Mouse (Mus musculus) monocyte, adult 2 months (primary cell): ENCODE measurements around the gene Tbc1d13.
"Not testable (repeated sequence)": the region's sequence is repeated elsewhere in the genome, so short reads cannot be mapped to it uniquely, and the experiment has no call there.

Source experiments
- DNase-seq, 2 experiments: peaks; one replicate each; pipeline ENCODE4 v3.0.0; 2022; ENCODE audit warnings: low spot score in 2 of 2, low read depth in 1 of 2

Tbc1d13 gene

DNA sequence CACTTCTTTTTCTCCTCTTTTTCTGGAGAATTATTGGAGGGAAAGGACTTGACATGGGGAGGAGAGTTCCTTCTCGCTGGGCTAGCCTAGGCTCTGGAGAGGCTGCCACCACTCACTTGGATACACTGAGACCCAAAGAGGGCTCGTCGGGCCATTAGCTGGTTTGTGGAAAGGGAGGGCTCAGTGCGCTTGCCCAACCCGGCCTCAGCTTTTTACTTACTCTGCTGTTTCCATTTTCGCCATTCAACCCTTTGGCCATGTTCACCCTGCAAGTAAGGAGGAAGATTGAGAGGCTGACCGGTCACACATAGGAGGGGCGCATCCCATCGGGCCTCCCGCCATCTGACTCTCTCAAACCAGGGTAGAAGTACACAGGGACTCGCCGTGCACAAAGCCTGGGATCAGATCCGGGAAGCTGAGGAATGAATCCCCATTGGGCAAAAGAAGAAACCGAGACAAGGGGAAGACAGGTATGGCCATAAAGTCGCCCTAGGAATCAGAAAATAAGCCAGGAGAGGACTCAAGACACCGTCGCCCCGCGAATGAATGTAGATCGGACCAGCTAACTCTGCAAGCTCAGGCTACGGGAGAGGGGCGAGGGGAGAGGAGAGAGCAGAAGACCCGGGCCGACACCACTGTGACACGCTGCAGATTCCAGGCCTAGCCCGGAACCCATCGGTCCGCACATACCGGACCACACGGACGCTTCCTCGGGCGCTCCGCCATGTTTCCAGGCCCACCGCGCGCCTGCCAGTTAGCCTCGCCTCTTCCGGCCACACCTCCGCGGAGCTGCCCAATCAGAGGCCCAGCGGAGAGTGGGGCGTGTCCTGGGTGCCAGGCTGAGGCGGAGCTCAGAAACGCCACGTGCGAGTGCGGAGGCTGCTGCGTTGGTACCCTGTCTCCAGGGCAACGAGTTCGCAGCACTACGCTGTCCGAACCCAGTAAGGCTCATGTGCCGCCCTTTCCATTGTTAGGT, 44.4 kb downstream of the Tbc1d13 start, which contains the start of gene Spout1:
Gene Spout1, minus strand, starts transcription at position 760 of the 976 bp plus-strand sequence.
- DNase-seq: peak; percentile 90 to 92

DNA sequence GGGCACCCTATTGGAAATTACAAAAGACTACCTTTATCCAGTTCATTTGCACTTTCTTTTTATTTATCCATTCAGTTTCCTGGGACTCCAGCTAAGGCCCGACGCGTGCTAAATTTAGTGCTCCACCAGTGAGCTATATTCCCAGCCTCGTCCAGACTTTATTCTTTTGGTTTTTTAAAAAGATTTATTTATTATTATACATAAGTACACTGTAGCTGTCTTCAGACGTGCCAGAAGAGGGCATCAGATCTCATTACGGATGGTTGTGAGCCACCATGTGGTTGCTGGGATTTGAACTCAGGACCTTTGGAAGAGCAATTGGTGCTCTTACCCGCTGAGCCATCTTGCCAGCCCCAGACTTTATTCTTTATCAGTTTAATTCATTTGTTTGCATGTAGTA, 45.2 kb downstream of the Tbc1d13 start:
- DNase-seq: not testable (repeated sequence)

DNA sequence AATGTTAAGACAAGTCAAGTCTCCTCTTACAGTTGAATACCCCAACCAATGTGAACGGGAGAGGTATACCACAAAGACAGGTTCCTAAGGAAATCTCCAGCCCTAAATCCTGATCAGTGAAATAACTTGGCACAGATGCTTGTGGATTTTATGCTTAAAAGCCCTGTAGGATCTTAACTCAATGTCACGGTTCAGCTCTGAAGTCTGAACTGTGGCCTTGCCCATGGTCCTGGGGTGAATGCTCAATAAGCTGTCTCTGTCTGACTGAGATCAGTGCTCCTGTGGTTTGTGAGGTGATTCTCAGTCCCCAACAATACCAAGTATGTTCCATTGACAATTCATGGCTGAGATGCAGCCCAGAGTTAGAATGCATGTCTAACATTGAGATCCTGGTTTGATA, 48.9 kb downstream of the Tbc1d13 start:
- DNase-seq: no peak

DNA sequence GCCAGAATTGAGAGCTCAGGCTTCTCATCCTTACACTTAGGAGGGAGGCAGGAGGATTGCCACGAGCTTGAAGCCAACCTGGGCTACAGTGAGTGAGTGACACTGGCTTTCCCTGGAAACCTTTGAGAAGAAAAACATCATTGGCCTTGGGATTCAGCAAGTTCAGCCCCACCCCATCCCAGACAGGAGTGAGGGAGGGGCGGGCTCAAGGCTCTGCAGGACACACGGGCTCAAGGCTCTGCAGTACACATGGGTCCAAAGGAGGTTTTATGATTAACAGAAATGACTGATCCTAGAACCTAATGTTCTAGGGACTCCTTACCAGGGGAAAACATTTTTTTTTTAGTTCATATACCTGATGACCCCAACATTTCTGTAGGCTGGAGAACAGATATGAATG, 50.2 kb downstream of the Tbc1d13 start:
- DNase-seq: no peak

DNA sequence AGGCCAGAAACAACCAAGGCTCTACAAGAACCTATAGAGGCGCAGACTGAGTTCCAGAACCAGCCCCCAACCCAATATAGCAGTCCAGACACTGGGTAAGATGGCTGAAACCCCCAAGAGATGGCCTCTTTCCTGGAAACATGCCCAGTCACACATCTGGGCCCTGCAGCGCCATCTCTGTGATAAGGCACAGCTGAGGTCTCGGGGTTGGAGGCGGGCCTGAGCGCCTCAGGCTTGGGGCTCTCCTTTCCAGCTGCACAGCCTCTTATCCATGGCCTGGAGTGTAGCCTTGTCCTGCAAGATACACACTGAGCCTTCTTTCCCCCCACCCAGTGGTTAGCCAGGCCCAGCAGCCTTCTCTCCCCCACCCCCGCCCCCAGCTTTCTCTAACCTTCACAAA, 51.7 kb downstream of the Tbc1d13 start:
- DNase-seq: no peak

DNA sequence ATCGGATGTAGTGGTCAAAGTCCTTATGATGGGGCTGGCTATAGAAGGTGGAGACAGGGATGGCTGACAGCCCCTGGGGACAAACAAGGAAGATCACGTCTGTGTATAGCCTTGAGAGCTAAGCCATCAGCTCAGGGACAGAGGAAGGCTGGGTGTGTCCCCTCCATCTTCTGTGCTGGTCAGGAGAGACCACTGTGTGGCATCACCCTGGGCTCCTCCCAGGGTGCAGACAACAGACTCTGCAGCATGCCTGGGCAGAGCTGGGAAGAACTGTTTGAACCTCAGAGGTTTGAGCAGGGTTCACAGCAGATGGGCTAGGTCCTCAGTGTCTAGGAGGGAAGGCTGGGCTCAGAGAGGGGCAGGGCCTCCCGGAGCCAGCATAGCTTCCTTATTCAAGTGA, 52.1 kb downstream of the Tbc1d13 start:
- DNase-seq: no peak

DNA sequence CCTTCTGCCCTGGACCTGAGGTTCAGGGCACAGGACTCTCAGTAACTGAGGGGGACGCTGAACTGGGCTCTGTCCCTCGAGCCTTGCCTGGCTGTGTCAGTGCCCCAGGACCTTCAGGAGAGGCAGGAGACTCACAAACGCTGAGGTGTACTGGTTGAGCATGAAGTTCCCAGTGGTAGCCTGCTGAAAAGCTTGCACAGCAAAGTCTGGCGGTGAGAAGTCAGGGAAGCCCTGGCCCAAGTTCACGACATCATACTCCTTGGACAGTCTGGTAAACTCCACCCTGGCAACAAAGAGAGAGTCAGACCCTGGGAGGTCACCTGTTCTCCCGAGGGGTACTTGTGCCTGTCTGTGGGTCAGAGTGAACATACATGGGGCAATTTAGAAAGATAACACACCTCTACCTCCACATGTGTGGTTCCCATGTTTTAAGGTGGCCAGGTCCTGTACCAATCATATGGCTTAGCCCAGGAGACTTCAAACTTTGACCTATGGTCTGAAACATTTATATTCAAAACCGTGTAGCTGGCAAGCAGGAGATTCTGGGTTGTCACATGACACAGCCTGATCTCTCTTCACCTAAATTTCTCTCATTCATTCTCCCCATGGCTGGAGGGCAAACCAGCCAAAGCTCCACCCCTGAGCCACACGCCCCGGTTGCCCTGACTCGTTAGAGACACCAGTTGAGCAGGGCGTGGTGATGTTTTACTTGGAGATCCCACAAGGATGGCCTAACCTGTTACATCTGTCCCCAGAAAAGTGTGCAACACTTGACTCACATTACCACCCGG, 58.4 kb downstream of the Tbc1d13 start:
- DNase-seq: no peak

DNA sequence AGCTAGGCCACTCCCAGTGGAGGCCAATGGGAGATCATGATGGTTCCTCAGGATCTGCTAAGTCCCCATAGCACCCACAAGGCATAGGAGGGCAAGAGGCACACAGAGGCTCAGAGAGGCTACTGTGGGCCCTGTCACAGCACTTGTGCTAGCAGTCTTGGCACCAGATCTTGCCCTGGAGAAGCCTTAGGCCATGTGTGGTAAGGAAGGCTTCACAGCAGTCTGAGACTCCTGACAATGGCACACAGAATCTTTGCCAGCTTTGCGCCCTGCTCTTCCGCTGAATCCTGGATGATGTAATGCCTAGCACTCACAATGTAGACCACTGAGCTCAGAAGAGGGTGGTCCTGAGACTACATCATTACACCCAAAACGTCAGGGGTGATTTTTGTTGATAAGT, 61.1 kb downstream of the Tbc1d13 start:
- DNase-seq: no peak

DNA sequence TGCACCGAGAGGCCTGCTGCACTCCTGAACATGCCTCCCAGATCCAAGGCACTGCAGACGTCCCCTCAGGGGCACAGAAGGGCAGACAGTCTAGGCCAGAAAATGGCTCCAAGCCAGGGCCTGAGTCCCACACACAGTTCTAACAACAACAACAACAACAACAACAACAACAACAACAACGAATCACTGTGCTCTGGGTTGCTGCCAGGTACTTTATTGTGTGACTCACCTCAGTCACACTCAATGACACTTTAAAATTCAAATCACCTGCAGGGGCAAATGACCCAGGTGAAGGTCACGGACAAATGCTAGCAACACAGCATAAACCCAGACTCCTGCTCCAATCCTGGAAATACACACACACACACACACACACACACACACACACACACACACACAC, 64.5 kb downstream of the Tbc1d13 start:
- DNase-seq: no peak

DNA sequence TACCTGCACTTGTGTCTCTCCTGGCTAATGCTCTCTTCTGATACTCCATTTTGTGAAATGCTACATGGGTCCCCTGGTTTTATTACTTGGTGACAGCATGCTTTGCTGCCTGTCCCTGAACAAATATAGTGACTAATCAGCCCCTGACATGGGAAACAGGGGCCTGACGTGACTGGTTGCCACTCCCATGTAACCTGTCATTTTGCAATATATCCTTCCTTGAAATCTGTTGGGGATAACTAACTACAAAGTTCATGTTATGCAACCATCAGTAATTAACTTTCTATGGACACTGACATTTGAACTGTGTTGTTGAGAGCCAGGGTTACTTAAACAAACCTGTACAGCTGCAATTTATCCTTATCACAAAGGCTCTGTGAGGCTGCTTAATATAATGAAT, 66.4 kb downstream of the Tbc1d13 start:
- no peak for DNase-seq

DNA sequence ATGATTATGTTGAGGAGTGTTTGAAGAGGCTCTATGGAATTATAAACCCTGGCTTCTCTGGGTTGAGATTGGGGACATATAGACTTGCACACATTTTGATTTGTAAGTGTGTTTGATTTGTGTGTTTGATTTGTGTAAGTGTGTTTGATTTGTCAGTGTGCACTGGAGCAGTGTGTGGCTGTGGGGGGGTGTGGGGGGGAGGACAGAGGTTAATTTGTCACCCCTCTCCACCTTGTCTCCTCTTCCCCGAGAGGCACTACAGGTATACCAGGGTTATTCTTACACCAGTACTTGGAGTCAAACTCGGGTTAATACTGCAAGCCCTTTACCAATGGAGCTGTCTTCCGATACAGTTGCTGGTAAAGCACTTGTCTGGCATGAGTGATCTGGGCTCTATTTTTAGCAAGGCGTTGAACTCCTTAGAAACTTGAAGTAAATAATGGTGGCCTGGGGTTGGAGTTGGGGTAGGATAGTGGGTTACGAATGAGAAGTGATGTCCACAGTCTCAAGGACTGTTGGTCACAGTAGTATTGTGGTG, 66.9 kb downstream of the Tbc1d13 start:
- DNase-seq: no peak
